Mouse (Mus musculus): Measurements from ENCODE around the gene Add1.

- TF ChIP-seq CTCF (IDR thresholded peaks at IDR 0.05; ENCODE audit: extremely low read depth, insufficient read depth, low read length) (peak; percentile 67), POLR2A (IDR thresholded peaks at IDR 0.05; ENCODE audit: extremely low read depth, insufficient read depth, low read length) (no peak)
These were observed 74.1 kb downstream of the Add1 start for GRCm38 (mm10) chr5:34647581-34647980.
